Mouse (Mus musculus): Measurements from ENCODE around the gene Slc6a2. TPM values are rescaled to one million over a fixed set of nuclear protein-coding genes. Genes with fewer than 3 reads are reported as not detected.

Gene Slc6a2
- total RNA-seq, 1 experiment from 2014 or later = not detected

- peak; percentile 74 for ATAC-seq (replicated peaks; ENCODE audit: low read depth, poor library complexity, severe bottlenecking)
These were observed 54.4 kb downstream of the Slc6a2 start for GRCm38 (mm10) chr8:93014300-93014699.

GRCm38 (mm10) chr8:93021738-93022137 lies 61.9 kb downstream of the Slc6a2 start:
- no peak for ATAC-seq (replicated peaks; ENCODE audit: low read depth, poor library complexity, severe bottlenecking)

- no peak for ATAC-seq (replicated peaks; ENCODE audit: low read depth, poor library complexity, severe bottlenecking)
These were observed 70.8 kb downstream of the Slc6a2 start for GRCm38 (mm10) chr8:93030664-93031063.

- ATAC-seq (replicated peaks; ENCODE audit: low read depth, poor library complexity, severe bottlenecking) = no peak
These were observed 79.0 kb downstream of the Slc6a2 start for GRCm38 (mm10) chr8:93038831-93039230.

DNA sequence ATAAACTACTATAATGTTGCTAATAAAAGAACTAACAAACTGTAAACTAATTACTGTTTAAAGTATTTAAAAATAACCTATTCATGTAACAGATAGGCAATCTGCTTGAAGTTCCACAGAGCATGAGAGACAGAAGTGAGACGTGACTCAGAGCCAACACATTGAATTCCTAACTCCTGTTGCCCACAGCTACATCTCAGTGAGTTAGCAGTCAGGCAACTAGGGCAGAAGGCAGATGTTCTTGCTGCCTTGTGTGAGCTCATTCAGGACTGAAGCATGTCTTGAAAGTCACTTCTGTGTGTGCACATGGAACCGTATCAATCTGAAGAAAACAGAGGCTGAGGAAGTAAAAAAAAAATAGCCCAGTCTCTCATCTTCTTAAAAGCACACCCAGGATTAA lies 80.4 kb downstream of the Slc6a2 start:
- ATAC-seq (replicated peaks; ENCODE audit: low read depth, poor library complexity, severe bottlenecking) = no peak

DNA sequence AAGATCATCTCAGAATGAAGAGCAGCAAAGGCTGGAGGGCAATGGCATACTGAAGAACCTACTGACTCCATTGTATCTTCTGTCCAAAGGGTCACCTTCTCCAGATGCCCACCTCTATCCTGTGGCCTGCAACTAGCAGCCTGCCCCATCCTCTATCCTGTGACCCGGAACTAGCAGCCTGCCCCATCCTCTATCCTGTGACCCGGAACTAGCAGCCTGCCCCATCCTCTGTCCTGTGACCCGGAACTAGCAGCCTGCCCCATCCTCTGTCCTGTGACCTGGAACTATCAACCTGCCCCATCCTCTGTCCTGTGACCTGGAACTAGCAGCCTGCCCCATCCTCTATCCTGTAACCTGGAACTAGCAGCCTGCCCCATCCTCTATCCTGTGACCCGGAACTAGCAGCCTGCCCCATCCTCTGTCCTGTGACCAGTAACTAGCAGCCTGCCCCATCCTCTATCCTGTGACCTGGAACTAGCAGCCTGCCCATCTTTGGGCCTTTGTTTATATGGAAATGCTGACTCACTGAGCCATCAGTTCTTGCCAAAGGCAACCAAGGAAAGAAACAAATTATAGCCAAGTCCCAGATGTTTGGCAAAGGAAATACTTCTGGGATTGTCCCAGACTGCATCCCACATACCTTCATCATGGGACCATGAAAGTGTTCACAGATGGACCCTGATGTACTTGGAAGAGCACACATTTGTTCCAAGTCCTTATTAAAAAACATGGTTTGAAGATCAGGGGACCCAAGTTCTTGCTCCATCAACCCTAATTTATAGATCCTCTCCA lies 81.1 kb downstream of the Slc6a2 start:
- no peak for ATAC-seq (replicated peaks; ENCODE audit: low read depth, poor library complexity, severe bottlenecking)

DNA sequence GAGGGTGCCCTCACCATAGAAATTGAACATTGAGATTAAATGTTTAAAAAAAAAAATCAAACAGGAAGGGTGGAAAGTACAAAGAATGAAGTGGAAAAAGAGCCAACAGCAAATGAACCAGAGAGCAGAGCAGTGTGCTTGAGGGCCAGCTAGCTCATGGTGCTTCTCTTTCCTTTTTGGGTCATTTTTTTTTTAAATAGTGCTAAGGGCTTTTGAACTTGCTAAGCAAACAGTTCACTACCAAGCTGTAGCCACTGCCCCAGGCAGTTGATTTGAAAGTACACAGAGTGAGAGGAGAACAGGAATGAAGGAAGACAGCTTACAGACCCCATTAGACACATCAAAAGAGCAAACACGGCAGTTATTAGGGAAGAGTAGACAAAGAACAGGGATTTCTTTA lies 83.2 kb downstream of the Slc6a2 start:
- ATAC-seq (replicated peaks; ENCODE audit: low read depth, poor library complexity, severe bottlenecking) = no peak

DNA sequence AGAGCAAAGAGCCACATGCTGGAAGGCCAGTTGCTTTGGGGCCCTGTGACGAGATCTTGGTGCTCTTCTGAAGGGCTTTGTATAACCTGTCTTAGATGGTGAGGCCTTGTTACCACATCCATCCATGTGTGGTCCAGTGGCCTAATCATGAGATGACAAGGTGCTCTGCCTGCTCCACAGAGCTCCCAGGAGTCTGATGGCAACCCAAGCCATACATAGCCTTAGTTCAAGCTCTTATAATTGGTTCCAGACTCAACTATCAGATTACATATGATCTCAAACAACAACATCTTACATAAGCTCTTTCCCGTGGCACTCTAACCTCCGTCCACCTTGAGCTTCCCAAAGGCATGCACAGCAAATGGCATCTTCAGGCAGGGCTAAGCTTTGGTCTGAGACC lies 88.2 kb downstream of the Slc6a2 start, which contains the start of gene Ces1a:
Gene Ces1a (minus strand): TSS at position 101 of the 400 bp plus-strand sequence.
- no peak for ATAC-seq (replicated peaks; ENCODE audit: low read depth, poor library complexity, severe bottlenecking)

DNA sequence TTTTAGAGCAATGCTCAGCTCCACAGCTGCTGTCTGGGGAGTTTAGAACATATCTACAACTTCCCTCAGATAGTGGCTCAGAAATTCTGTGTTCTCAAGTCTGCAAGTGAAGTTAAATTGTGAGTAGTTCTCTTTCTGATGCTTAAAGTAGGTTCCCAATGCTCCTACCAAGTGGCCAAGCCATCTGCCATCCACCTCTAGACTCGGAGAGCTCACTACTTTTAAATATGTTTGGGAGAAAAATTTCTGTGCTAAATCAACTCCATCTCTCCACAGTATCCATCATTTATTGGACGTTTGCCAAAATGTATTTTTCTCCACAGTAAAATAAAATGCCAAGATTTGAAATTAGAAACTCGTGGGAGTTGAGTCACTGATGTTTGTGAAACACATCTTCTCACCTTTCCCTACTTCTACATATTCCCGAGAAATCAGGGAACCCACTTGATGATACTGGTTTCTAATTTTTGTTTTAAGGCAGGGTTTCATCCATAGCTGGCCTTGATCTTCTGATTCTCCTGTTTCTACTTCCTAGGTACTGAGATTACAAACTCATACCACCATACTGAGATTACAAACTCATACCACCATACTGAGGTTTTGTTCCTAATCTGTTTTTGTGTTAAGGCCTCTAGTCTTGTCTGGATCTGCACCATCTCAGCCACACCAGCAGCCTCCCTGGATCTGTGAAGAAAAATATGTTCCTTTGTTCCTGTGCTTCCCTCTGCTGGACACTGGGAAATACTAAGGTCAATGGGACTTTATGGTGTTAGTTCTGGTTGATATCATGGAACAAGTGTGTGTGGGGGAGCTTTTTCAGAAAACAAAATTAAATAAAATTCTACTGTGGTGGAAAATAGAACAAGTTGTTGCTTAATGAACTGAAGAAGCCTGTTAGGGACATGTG lies 88.9 kb downstream of the Slc6a2 start:
- ATAC-seq (replicated peaks; ENCODE audit: low read depth, poor library complexity, severe bottlenecking) = no peak

Other genes with a start within 250 kb of the Slc6a2 start
- gene Mmp2, start 132.8 kb upstream of the Slc6a2 start, total RNA-seq (2017) = 2.3 and 4.9 TPM in 2 replicates
- gene Lpcat2, start 104.7 kb upstream of the Slc6a2 start, total RNA-seq (2017) = 15.2 and 16.8 TPM in 2 replicates
- gene Capns2, start 58.7 kb upstream of the Slc6a2 start, total RNA-seq (2017) = 1.4 and 1.9 TPM in 2 replicates
- not detected in 2 replicates for gene Ces1a, start 88.1 kb downstream of the Slc6a2 start, total RNA-seq (2017)
- gene Ces1b, start 119.9 kb downstream of the Slc6a2 start, total RNA-seq (2017) = not detected in 2 replicates
- not detected in 2 replicates for gene Ces1c, start 171.2 kb downstream of the Slc6a2 start, total RNA-seq (2017)
- gene Ces1d, start 237.8 kb downstream of the Slc6a2 start, total RNA-seq (2017) = not detected in 2 replicates

All from common myeloid progenitor, adult 5-6 weeks (primary cell).